Mouse (Mus musculus): ENCODE results near the gene Tekt5. TPM values are rescaled to one million over a fixed set of nuclear protein-coding genes. Genes with fewer than 3 reads are reported as not detected.

Gene Tekt5
- total RNA-seq, 2 experiments from 2014 or later, result not detected

DNA sequence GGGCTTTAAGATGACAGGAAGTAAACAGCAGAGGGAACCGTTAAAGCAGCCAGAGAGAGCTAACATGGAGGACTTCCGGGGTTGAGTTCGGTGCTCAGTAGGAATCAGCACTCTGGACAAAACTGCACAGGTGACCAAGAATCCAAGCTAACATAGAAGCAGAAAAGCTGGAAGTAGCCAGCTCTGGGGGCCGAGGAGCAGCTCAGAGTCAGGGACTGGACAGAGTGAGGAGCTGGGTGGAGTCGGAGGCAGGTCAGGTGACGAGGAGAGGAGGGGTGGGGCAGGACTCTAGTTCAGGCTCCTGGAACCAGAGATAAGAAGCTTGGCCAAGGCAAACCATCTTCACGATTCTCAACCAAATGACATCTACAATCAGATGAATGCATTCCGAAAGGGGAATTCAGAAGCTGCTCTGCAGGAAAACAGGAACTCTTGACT lies 11.2 kb downstream of the Tekt5 start:
- ATAC-seq (ENCODE audit: poor library complexity, severe bottlenecking), result peak; percentile 92

DNA sequence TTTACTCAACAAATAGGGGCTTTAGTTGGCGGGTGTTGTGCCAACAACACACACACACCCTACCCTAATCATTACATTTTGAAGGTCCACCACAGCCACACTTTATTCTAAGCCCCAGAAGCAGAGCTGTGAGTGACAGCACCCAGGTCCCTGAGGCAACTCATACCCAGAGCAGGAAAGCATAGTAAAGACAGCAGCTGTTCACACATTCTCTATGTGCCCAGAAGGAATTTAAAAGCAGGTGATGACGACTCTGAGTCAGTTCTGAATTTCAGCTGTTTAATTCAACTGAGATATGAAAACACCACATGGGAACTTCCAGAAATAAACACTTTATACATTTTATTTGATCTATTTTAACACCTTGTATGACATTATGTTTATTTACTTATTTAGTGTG lies 15.8 kb downstream of the Tekt5 start:
- no peak for ATAC-seq (ENCODE audit: poor library complexity, severe bottlenecking)

DNA sequence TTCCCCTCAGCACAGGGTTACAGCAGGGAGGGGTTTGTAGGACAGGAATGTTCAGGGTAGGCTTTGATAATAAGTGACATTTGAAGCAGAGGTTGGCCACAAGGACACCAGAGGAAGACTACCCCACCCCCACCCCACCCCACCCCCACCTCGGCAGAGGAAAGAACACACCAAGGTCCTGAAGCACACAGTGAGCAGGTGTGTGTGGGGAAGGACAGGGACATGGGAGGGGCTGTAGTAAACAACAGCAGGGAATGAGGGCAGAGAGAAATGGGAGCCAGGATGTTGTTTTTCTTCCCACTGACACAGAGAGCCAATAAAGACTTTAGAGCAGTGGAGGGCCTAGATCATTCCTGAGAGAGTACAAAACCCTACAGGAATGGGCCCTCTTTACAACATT lies 18.0 kb downstream of the Tekt5 start:
- no peak for ATAC-seq (ENCODE audit: poor library complexity, severe bottlenecking)

DNA sequence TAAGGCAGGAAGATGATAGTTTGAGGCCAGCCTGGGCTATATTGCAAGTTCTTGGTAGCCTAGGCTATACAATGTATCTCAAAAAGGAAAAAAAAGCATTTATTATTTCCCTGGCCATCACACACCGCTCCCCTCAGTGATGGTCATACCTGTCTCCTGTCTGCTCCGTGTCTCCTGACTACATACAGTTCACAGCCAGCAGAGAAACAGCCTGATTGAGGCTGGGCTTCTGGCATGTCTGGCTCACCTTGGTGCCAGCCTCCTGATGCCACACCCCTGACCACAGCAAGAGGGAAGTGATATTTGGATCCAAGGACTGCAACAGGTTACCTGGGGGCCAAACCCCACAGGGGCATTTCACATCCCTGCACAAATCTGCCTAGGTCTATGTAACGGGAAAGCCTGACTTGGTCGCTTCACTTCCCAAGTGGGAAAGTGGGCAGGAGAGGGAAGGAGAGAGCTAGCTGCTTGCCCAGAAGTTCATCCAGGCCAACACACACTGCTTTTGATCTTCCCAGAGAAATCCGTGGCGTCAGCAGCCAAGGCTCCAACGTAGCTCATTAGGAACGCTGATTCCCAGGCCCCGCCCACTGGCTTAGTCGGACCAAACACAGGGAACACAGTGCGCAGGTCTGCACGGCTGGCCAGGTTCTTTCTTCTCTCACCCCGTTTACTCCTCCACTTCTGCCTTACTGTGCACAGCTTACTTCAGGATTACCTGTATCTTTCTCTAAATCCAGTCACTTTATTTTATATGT lies 20.9 kb downstream of the Tekt5 start:
- no peak for ATAC-seq (ENCODE audit: poor library complexity, severe bottlenecking)

DNA sequence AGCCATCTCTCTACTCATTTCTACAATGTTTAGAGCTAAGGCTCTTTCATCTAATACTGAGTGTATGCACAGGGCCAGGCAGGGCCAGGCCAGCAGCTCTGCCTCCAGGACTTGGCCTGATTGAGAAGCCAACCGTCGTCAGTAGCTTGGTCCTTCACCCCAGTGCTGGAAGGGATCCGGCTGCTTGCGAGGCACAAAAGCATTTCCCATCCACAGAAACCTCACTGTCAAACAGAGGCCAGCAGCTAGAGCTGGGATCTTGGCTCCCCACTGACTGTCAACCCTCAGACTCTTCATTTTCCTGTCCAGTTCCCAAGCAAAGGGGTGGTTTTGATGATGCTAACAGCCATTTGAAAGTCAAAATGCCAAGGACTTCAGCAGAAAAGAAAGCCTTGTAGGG lies 22.9 kb downstream of the Tekt5 start:
- ATAC-seq (ENCODE audit: poor library complexity, severe bottlenecking), result no peak

DNA sequence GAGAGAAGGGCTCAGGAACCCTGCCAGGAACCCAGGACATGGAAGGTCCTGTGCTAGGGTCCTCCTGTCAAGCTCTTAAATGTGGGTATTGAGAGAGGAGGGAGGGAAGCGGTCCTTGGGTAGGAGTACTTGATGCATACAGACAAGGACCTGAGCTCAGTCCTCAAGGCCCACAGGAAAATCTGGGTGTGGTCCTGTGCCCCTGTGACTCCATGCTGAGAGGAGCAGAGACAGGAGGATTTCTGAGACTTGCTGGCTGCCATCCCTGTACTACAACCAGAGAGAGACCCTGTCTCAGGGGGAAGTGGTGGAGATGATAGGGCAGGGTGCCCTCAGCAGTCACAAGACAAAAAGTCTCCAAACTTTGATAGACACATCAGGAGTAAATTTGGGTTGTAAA lies 25.3 kb downstream of the Tekt5 start:
- no peak for ATAC-seq (ENCODE audit: poor library complexity, severe bottlenecking)

DNA sequence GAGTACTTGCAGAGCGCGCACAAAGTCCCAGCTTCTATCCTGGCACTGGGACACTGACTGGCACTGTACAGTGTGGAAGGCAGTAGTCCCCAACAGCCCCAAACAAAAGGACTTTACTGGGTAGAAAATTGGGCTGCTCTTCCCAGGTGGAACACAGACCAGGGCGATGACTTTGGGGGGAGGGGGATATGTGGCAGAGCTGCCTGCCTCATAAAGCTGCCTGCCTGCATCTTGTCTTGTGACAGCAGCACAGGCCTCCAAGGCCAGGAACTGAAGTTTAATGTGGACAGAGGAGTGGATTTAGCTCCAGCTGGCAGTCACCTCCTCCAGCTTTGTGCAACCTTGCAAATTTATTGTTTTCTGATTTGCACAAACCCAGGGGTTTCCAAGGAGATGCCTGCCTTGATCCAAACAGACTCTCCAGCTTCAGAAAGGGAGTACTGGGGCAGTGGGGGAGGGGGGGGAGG lies 25.8 kb downstream of the Tekt5 start:
- ATAC-seq (ENCODE audit: poor library complexity, severe bottlenecking), result no peak

DNA sequence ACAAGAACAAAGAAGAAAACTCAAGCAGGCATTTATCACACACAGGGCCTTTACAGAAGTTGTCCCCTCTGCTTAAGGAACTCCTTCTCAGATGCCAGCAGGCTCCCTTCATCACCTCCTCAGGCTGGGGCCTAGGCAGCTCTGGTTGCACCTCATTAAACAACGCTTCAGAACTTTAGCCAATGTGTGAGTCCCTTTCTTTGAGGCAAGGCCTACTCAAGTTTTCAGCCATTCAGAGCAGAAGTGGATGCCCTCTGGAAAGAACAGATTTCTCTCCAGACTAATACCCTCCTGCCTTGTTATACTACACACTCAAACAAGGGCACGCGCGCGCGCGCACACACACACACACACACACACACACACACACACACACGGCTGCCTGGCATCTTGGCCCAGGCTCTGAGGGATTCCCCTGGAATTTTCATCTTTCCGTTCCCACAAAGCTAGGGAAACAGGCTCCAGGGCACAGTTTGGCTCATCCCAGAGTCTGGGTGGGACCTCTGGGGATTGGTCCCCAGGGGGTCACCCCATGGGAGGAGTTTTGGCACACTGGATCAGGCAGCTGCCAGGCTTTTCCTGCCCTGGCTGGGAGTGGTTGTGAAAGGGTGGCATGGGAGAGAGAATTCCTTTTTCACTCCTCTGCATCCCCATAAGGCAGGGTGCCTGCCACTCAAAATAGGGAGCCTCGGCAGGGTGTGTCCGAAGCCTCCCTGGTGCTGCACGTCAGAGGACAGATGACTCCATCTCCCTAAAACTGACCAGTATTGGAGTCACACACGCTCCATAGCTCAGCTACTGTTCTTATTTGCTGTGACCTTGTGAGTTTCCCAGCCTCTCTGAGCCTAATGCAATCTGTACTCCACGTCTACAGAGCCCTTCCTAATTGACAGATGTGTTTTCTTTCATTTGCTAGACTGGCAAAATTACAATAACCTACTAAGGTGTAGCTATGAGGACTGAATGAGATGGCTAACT lies 28.8 kb downstream of the Tekt5 start:
- ATAC-seq (ENCODE audit: poor library complexity, severe bottlenecking), result no peak

DNA sequence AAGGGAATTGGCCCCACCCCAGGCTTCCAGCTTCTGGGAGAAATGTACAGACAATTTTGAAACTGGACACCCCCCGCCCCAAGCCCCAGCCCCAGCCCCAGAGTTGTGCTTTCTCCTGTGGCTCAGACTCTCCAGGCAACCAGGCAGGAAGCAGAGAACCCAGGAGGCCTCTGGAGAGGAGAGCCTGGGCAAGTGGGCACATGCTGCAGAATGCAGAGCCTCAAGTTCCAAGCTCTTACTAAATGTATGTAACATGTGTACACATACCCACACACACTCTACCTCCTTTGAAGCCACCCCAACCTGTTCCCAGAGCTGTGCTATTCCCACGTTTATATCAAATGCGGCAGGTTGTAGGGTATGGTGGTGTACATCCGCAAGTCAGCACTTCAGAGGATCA lies 29.5 kb downstream of the Tekt5 start:
- ATAC-seq (ENCODE audit: poor library complexity, severe bottlenecking), result no peak

DNA sequence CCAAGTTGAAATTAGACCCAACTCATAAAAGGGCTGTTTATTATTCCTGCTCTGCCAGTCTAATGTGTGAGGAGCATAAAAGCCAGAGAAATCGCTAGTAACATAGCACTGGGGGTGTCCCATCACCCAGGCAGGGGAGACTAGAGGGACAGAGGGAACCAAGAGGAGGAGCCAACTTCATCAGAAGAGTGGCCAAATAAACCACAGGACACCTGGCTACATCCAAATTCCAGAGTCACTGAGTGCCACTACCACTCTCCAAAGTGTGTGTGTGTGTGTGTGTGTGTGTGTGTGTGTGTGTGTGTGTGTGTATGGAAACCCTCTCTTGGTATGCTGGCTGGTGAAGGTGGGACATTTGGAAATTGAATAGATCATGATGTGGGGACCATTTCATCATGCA lies 32.2 kb downstream of the Tekt5 start:
- no peak for ATAC-seq (ENCODE audit: poor library complexity, severe bottlenecking)

DNA sequence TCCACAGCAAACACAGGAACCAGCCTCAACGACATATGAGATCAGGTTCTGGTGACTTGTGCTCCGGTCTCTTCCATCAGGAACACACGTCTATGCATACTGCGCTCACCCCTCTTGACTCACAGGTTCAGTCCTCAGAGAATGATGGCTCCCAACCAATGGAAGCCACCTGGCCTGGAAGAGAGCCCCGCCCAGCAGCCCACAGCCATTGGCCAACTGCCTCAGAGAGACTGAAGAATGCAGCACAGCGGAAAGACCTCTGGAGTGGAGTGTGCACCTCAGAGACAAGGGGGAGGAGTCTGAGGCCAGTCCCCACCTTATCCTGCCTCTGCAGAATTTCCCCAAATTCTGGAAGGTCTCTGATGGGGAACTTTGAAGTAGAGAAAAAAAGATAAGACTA lies 36.0 kb downstream of the Tekt5 start:
- no peak for ATAC-seq (ENCODE audit: poor library complexity, severe bottlenecking)

DNA sequence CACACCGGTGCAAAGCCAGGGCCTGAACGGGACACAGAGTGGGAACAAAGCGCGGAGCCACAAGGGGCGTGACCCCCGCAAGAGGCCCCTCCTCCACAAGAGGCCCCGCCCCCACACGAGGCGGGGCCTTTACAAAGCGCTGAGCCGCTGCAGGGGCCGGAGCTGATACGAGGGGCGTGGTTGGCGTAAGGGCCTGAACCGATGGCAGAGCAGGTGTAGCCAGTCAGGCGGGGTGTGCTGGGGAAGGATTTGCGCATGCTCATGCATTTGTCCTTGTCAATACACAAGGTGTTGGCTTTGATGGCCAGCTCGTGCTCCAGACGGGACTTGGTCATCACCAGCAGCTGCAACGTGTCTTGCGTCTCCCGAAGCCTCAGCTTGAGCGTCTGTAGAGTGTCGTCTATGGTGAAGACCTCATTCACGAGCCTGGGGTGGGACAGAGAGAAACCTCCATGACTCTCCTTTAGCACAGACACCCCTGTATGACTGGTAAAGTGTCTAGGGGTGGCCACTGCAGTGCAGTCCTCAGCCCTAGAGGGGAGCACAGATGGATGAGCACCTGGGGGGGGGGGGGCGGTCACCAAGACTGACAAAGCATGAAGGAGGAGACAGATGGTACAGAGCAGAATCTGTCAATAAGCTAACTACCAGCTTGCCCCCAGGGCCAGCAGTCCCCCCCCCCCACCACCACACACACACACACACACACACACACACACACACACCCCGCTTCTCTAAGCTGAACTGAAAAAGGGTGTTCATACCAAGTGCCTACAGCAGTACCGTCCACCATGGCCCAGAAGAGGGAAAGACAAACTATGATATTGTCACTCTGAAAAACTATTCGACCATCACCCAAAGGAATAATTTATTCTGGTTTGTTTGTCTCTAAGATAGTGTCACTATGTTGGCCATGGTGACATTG lies 37.0 kb downstream of the Tekt5 start:
- ATAC-seq (ENCODE audit: poor library complexity, severe bottlenecking), result peak; percentile 24; the same call in 1 of the 2 replicates

DNA sequence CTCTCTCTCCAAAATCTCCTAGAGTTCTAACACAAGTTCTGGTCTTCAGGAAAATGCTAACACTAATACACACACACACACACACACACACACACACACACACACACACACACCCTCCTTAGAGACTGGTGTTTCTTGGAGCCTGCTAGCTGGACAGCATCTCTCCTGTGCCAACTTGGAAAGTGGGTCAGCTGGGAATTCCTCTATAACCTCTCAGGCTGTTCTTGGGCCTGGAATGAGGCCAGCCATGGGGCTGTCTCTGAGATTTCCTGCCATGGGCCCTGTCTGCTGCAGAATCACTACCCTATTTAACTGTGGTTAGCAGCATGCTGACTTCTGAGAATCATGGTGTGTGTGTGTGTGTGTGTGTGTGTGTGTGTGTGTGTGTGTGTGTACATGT lies 40.3 kb downstream of the Tekt5 start:
- ATAC-seq (ENCODE audit: poor library complexity, severe bottlenecking), result no peak

DNA sequence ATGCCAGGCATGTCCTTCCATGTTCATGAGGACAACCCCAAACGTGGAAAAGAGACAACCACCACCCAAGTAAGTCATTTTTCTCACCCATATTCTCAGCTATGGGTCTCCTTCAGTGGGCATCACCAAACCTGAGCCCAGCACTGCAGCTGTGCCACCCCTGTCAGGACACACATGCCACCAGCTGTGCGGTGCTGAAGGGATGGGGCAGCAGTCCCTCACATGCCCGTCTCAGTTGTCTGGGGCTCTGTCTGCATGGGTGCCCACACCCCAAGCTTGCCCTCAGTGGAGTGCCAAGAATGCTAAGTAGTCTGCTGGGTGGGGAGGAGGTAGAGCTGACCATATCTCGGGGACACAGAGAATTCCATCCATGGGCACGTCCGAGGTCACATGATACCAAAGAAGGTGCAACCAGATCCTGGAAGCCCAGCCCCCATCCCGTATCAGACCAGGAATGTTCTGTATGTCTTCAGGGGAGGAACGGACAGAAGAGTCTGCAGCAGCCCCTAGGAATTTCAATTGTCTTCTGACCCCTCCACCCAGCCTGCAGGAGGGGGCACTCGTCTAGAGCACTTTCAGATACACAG lies 44.1 kb downstream of the Tekt5 start:
- ATAC-seq (ENCODE audit: poor library complexity, severe bottlenecking), result no peak

DNA sequence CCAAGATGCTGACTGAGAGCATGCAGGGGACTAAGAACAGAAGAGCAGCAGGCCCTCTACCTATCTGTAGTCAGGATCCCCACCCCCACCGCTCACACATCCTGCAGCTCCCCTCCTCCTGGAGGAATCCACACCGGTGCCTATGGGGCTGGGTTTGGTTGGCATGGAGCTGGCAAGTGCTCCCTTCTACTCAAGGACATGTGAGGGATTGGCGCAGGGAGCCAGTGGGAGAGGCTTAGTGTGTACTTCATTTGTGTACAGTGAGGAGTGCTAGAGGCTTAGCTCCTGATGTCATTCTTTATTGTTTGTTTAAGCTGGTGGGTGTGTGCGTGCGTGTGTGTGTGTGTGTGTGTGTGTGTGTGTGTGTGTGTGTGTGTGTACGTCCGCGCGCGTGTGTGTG lies 45.4 kb downstream of the Tekt5 start:
- ATAC-seq (ENCODE audit: poor library complexity, severe bottlenecking), result no peak

DNA sequence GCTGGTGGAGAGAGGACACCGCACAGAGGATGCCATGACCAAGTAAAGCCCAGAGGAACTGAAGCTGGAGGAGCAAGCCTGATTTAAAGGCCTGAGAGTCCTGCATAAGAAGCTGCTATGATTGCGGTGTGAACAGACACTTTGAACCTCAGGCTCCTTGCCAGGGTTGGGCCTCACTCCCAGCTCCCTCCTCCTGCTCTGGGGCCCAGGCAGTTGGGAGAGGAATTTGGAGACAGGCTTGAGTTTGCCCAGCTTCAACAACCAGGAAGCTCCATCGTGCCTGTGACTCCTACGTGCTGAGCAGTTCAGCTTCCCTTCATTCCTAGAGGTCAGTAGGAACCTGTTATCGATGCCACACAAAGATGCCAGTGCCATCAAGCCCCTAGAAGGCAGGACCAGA lies 45.9 kb downstream of the Tekt5 start:
- ATAC-seq (ENCODE audit: poor library complexity, severe bottlenecking), result no peak

DNA sequence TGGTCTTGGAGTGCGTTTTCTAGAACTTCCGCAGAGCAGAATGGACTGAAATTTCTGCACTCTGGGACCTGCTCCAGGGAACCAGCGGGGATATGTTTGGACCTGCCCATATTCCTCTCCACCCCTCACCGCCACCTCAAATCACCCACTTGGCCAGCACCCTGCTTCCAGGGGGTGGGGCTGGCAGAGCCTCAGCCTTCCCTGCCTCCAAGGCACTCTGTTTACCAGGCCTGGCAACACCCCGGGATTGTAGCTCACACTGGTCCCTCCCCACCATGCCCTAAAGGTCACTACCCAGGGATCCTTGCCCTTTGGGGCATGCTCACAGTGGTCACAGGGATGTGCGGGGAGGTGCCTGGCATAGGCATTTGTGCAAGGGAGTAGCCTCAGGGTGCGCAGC lies 47.7 kb downstream of the Tekt5 start:
- ATAC-seq (ENCODE audit: poor library complexity, severe bottlenecking), result no peak

DNA sequence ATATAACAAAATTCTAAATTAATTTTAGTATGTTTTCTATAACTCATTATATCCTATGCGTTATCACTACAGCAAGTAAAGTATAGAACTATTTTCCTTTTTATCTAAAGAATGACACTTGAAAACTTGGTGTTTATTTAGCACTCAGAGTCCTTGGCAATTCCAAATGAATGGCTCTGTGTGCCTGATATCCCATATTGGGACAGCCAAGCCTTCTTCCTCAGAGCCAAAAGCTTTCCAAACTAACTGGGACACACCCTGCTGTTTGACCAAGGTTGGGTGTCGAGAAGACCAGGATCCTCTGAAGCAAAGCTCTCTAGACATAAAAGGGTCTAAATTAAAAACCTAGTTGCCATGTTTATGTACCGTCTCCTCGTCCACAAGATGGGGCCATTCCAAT lies 54.2 kb downstream of the Tekt5 start:
- no peak for ATAC-seq (ENCODE audit: poor library complexity, severe bottlenecking)

DNA sequence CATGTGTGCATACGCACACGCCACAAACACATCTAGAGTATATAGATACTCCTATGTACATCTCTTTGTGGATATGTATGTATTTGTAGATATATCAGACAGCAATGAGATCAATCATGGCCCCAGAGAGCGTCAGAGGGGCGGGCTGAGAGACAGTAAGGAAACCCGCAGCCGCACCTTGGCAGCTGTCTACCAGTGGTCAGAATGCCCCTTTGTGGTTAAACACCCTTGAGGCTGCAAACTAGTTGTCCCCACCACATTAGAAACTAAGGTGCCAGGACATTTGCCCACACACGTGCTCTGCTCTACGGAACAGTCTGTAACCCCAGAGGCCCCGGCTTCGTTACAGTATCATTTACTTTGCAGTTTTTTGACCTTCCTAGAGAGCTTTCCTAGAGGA lies 55.4 kb downstream of the Tekt5 start:
- no peak for ATAC-seq (ENCODE audit: poor library complexity, severe bottlenecking)

DNA sequence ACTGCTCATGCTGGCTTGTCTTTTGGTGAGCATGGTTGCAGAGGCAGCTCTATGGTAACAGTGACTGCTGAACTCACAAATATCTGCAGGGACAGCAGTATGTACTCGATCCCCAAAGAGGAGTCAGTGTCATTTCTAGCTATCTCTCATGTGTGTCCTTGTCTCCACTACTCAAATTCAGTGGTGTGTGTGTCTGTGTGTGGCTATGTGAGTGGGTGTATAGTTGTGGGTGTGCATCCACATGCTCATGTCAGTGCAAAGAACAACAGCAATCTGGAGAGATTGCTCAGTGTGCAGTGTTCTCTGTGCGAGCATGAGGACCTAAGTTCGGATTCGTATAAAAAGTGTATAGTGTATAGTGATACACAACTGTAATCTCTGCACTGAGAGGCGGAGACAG lies 56.7 kb downstream of the Tekt5 start:
- ATAC-seq (ENCODE audit: poor library complexity, severe bottlenecking), result no peak
